Comparison of ENCODE assay signal across 23 mouse cellular contexts in genomic region chr13:115326294-115326693, GRCm38 (mm10).
"Had no signal": no experiment of that assay in that cellular context is flagged by ENCODE, and none has a peak within 500 bp of the region (broad histone marks: within the 10 kb centered on the region; RNA-seq: fewer than 3 reads in every experiment).

No protein-coding gene starts in this region.

- H3K27me3 ChIP-seq: kidney, embryonic 15.5 days; limb, embryonic 12.5 days; limb, embryonic 15.5 days; midbrain, embryonic 15.5 days; neural tube, embryonic 13.5 days had no signal

- DNase-seq: kidney, adult 8-10 months; kidney, postnatal 10 days; kidney, postnatal 36 days; layer of hippocampus, postnatal 36 days; left cerebral cortex, postnatal 4 days; lung, adult 2 months; lung, postnatal 14 days; lung, postnatal 4 days; retina, postnatal 1 day; right cerebral cortex, postnatal 4 days; thymus, adult 18-20 months; thymus, postnatal 36 days had no signal

- H3K36me3 ChIP-seq: kidney, embryonic 15.5 days; limb, embryonic 12.5 days; limb, embryonic 15.5 days; midbrain, embryonic 15.5 days; neural tube, embryonic 13.5 days had no signal

- H3K9me3 ChIP-seq: kidney, embryonic 15.5 days; limb, embryonic 12.5 days; limb, embryonic 15.5 days; midbrain, embryonic 15.5 days; neural tube, embryonic 13.5 days had no signal

- H3K9ac ChIP-seq: kidney, embryonic 15.5 days; limb, embryonic 12.5 days; limb, embryonic 15.5 days; midbrain, embryonic 15.5 days; neural tube, embryonic 13.5 days had no signal

- ATAC-seq: hindbrain, postnatal 0 days; inflammation-experienced regulatory T-cells, adult 6 months; intestine, postnatal 0 days; midbrain, embryonic 15.5 days had no signal

- H3K27ac ChIP-seq: hindbrain, postnatal 0 days; kidney, embryonic 15.5 days; left cerebral cortex, adult 2 months; limb, embryonic 12.5 days; limb, embryonic 15.5 days; midbrain, embryonic 15.5 days; neural tube, embryonic 13.5 days had no signal

- H3K4me3 ChIP-seq: kidney, embryonic 15.5 days; left cerebral cortex, adult 2 months; limb, embryonic 12.5 days; limb, embryonic 15.5 days; midbrain, embryonic 15.5 days; myocyte; neural tube, embryonic 13.5 days had no signal

- H3K4me2 ChIP-seq: kidney, embryonic 15.5 days; limb, embryonic 12.5 days; limb, embryonic 15.5 days; midbrain, embryonic 11.5 days; midbrain, embryonic 15.5 days; neural tube, embryonic 13.5 days had no signal

- H3K4me1 ChIP-seq: kidney, embryonic 15.5 days; limb, embryonic 15.5 days had no signal
